Mouse (Mus musculus): Measurements from ENCODE around the gene Fas. TPM values are rescaled to one million over a fixed set of nuclear protein-coding genes. Genes with fewer than 3 reads are reported as not detected.

The Fas gene
- total RNA-seq, 4 experiments from 2014 or later: 1.7 to 5.1 (median 4.2) TPM

DNA sequence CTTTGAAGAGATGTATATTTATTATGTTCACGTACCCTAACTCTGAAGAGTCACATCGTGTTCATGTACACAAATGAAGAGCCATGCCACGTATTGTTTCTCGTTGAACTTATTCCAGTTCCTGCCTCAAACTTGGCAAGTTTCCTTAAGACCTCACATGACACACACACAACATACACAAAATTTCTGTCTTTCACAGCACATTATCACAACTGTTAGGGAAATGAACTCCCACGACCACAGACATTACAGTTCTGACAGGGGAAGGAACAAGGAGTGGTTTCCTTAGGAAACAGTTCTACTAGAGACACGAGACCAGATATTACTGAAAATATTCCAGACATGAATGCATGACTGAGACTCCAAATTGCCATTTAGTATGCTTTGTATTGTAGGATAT is 6.9 kb upstream of the Fas start:
- DNase-seq (ENCODE audit: low spot score in 2 of 2): no peak

- no peak for DNase-seq (ENCODE audit: low spot score in 2 of 2)
Measured at GRCm38 (mm10) chr19:34284383-34284782, 6.1 kb upstream of the Fas start.

DNA sequence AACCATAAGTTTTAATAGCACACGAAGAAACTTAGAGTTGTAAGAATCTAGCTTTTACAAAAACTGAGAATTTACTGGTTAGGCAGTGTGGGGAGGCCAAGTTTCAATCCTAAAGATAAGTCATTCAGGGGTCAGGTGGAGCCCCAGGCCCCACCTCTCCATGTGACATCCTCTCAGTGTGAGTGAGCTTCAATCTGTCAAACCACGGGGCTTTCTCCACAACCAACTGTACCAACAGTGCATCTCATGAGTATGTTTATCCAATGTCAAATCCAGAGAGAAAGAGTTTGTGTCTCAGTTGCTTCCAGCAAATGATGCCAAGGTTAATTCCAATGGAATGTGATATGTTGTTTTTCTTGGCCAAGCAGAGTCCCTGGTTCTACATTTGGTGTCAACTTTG is 5.6 kb upstream of the Fas start:
- no peak for DNase-seq (ENCODE audit: low spot score in 2 of 2)

DNA sequence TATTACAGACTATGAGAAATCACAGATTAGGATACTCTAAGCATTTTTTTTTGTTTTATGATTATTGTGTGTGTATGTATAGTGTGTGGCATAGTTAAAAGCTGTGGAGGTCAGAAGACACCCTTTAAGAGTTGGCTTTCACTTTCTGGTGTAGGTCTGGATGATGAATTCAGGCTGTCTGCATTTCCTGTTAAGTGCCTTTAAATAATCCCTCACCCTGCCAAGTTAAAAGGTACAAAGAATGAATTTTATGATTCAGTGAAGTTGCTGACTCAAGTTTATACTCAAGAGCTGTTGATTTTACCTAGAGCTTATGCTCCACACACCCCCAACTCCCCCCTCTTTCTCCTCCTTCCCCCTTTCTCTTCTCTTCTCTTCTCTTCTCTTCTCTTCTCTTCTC is 3.2 kb upstream of the Fas start:
- no peak for DNase-seq (ENCODE audit: low spot score in 2 of 2)

GRCm38 (mm10) chr19:34287656-34288415 is 2.6 kb upstream of the Fas start:
- DNase-seq (ENCODE audit: low spot score in 2 of 2): no peak

DNA sequence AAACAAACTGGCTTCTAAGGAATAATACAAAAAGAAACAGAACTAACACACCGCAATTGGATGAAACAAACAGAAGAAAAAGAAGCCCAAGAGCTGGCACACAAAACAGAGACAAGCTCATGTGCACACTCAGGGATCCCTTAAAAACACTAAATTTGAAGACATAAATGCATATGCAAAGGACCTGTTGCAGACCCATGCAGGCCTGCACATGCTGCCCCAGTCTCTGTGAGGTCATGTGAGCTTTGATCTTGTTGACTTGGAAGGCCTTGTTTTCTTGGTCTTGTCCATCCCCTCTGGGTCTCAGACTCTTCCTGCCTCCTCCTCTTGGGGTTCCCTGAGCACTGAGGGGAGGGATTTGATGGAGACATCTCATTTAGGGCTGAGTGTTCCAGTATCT is 1.8 kb upstream of the Fas start:
- DNase-seq (ENCODE audit: low spot score in 2 of 2): no peak

DNA sequence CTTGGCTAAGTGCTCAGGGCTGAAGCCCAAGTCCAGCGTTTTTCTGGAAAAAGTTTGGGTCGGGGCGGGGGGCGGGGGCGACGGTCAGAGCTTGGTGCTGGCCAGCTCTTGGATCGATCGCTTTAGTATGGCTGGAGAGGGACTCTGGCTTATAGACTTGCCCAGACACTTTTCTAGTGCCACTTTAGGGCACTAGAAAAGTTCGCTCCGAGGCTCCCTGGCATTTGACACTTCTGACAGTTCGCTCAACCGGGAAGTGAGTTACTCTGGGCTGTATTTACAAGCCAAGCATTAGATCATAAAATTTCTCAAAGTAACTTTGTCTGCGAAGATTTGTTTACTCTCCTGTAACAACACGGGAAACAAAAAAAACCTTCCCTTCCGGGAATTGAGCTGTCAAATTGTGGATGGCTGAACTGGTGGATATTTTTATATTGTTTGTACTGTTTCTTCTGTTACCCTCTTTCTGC is 441 bp downstream of the Fas start:
- DNase-seq (ENCODE audit: low spot score in 2 of 2): no peak

GRCm38 (mm10) chr19:34291379-34291778 is 913 bp downstream of the Fas start:
- no peak for DNase-seq (ENCODE audit: low spot score in 2 of 2)

DNA sequence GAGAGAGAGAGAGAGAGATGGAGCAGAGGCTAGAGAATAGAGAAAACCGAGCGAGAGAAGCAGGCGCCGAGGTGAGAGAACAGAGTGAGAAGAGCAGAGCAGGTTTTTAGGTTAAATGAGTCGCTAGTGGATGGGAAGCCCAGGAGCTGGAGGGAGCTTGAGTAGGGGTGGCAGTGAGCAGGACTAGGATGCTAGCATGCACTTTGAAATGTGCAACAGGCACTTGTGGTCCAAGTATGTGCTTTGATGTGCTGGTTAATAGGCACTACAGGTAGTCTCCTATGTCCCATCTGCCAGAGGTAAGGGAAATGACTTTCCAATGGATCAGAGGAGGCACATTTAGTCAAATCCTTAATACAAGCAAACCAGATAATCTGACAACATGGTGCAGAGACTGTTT is 1.5 kb downstream of the Fas start:
- DNase-seq (ENCODE audit: low spot score in 2 of 2): no peak

DNA sequence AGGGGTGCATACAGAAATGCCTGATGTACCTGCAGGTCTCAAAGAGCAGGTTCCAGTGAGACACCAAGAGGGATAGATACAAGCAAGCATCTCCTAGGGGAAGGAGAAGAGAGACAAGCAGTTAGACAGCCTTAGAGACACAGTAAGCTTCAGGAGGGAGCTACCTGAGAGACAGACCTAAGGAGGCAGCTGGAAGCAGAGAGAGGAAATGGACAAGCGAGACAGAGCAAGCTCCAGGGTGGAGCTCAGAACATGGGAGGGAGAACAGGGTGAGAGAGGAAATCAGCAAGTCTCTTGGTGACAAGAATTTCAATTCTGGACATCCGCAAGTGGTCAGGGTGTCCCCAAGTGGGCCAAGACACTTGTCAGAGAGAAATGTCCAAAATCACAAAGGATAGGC is 2.2 kb downstream of the Fas start:
- DNase-seq (ENCODE audit: low spot score in 2 of 2): no peak

- no peak for DNase-seq (ENCODE audit: low spot score in 2 of 2)
Measured at GRCm38 (mm10) chr19:34293376-34293947, 3.0 kb downstream of the Fas start.

DNA sequence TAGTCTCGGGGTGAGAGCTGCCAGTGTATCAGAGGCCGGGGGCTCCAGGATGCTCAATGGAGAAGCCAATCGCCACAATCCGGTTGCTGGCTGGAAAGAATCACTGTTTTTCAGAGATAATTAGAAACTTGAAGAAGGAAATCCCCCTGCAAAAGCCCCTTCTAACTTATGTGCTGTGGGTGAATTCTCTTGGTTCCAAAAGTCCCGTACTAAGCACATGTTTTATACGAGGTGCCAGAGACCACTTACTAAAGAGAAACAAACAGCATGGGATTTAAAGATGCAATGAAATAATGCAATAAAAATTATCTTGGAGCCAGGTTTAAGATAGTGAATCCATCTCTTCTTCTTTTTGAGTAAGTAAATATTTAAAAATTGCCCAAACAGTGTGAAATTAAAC is 5.0 kb downstream of the Fas start:
- DNase-seq (ENCODE audit: low spot score in 2 of 2): no peak

DNA sequence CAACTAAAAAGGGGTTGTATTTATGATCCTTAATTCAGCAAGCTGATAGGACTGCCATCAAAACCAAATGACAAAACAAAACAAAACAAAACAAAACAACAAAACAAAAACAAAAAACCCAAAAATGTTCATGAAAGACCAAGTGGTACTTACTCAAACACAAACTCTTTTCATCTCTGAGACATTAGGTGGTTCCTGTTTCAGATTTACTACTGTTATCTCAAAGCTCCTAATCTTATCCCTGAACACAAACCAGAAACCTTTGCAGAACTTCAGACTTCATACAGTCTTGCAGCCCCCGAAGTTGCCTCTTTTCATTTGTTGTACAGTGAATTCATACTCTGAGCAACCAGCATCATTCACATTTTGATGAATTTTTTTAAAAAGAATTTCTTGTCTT is 8.1 kb downstream of the Fas start:
- no peak for DNase-seq (ENCODE audit: low spot score in 2 of 2)

GRCm38 (mm10) chr19:34299229-34299628 is 8.8 kb downstream of the Fas start:
- no peak for DNase-seq (ENCODE audit: low spot score in 2 of 2)

GRCm38 (mm10) chr19:34300430-34300829 is 10.0 kb downstream of the Fas start:
- DNase-seq (ENCODE audit: low spot score in 2 of 2): no peak

DNA sequence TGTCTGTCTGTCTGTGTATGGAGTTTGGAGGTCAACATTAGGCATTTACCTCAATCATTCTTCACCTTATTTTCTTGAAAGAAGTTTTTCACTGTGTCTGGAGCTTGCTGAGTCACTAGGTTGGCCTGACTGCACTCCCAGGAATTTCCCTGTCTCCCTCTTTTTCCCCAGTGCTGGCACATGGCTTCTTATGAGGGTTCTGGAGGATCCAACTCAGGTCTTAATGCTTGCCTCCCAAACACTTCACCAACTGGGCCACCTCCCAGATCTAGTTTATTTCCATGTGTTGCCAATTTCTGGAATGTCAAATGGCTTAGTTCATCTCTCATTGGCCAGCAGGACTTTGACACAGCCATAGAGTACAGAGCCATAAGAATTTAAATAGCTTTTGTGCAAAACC is 14.5 kb downstream of the Fas start:
- no peak for DNase-seq (ENCODE audit: low spot score in 2 of 2)

DNA sequence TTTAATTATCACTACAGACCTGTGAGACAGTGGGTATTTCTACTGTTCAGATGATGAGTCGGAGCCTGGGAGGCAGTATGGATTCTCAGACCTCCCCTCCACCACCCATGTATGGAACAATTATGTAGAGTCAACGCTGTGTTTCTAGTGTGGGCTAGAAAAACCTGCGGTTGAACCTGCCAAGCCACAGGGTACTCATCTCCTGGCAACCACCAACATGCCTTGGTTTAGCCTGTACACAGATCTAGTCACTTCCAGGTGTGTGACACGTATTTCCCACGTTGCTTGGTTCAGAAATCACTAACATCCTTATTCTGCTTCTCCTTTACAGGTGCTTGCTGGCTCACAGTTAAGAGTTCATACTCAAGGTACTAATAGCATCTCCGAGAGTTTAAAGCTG is 16.3 kb downstream of the Fas start:
- DNase-seq (ENCODE audit: low spot score in 2 of 2): no peak

GRCm38 (mm10) chr19:34312151-34312728 is 21.8 kb downstream of the Fas start:
- DNase-seq (ENCODE audit: low spot score in 2 of 2): no peak

- DNase-seq (ENCODE audit: low spot score in 2 of 2): no peak
Measured at GRCm38 (mm10) chr19:34328051-34328450, 37.6 kb downstream of the Fas start.

GRCm38 (mm10) chr19:34334300-34334699 is 43.8 kb downstream of the Fas start:
- DNase-seq (ENCODE audit: low spot score in 2 of 2): peak; percentile 25 to 30

DNA sequence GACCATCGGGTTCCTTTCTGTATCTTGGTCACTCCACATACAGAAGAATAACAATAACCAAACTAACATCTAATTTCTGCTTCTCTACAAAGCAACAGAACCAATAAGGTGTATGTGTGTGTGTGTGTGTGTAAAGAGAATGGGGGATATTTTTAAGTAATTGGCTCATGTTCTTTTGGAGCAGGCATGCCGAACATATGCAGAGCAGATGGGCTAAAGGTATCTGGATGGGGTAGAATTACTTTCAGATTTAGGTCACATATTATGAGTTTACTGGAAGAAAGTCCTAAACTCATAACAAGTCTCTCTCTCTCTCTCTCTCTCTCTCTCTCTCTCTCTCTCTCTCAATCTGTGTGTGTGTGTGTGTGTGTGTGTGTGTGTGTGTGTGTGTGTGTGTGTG is 54.2 kb downstream of the Fas start:
- DNase-seq (ENCODE audit: low spot score in 2 of 2): no peak

DNA sequence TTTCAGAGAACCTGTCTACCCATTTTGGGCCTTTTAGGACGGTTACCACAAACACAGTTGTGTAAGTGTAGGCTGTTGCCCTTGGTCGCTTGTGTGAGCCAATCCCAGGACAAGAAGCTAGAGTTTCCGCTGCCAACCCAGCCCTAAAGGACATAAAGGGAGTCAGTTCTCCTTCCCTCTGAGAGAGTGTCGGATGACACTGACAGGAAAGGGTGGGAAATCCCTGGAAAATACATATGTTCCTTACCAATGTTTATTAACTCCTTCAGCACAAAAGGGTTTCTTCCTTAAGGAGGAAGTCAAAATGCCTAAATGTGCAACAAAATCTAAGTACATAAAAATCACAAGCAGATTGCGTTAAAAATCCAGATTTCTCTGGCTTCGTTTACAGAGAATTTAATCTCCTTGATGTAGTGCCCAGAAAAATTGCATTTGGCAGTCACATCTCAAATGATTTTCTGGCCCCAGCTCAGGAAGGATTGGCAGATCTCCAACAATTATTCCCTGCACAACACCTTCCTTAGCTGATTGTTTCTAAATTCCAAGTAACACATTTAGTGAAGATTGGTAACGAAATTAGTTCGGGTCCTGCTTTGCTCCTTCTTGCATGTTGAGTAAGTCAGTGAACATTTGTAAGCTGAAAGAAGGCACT is 55.3 kb downstream of the Fas start:
- DNase-seq (ENCODE audit: low spot score in 2 of 2): no peak
